In the genomic region with DNA sequence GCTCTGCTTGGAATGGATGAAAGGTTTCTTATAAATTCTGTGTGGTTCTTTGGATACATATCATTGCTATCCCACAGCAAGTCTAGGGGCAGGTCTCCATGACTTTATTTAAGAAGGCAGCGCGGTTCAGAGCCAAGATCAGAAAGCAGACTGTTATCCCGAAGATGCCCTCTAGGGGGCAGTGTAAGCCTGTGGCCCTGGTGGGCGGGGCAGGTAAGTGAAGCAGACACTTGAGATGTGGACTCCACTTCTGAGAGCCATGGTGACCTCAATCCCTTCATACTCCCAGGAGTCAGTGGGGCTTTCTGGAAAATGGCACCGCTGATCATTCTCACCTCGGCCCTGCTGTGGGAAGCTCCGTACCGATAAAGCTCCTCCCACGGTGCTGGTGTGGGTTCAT, we compare ENCODE assay signal across 9 mouse cellular contexts.
DNase-seq lines count a peak whose midpoint lies in the region; ATAC-seq and TF ChIP-seq lines count a peak whose summit lies in the region.
"Had no signal": no experiment of that assay in that cellular context is flagged by ENCODE, and none has a peak within 500 bp of the region (broad histone marks: within the 10 kb centered on the region; RNA-seq: fewer than 3 reads in every experiment).

No protein-coding gene starts in this region.

- no peak overlapping the region for H3K4me2 ChIP-seq in limb, embryonic 11.5 days (ENCODE audit: low read depth, severe bottlenecking)

- no peaks in the 10 kb centered on the region for H3K4me1 ChIP-seq in cerebellum, adult 2 months (ENCODE audit: control insufficient read depth, insufficient read depth, low read length)
- no peaks in the 10 kb centered on the region for H3K4me1 ChIP-seq in limb, embryonic 11.5 days (ENCODE audit: control insufficient read depth, insufficient read depth, low read length)

- TF ChIP-seq POLR2A in cerebellum, adult 2 months (IDR thresholded peaks at IDR 0.05; ENCODE audit: borderline replicate concordance, insufficient read depth, low read length), result no peak

- no peaks in the 10 kb centered on the region for H3K36me3 ChIP-seq in limb, embryonic 11.5 days (ENCODE audit: control insufficient read depth, insufficient read depth, low read length)
- H3K36me3 ChIP-seq: G1E had no signal

- no peak for ATAC-seq in limb, embryonic 11.5 days (ENCODE audit: insufficient number of reproducible peaks, low FRiP score, low TSS enrichment, low read depth)

- no peaks in the 10 kb centered on the region; the same call in 1 of the 2 replicates for H3K27me3 ChIP-seq in cerebellum, adult 2 months (ENCODE audit: control insufficient read depth, insufficient read depth, low read length)
- no peaks in the 10 kb centered on the region for H3K27me3 ChIP-seq in limb, embryonic 11.5 days (ENCODE audit: control insufficient read depth, insufficient read depth, low read length)

- peak; percentile 57 for TF ChIP-seq CTCF in cerebellum, adult 2 months (IDR thresholded peaks at IDR 0.05; ENCODE audit: borderline replicate concordance, insufficient read depth, low read depth, low read length)

- no peak overlapping the region for H3K27ac ChIP-seq in cerebellum, adult 2 months (ENCODE audit: insufficient read depth, low read length)
- no peak overlapping the region for H3K27ac ChIP-seq in limb, embryonic 11.5 days (replicated peaks; ENCODE audit: low read depth, low read length)

- no peak overlapping the region for H3K4me3 ChIP-seq in cerebellum, adult 2 months (replicated peaks; ENCODE audit: insufficient read depth, low read depth, low read length)
- no peak overlapping the region for H3K4me3 ChIP-seq in limb, embryonic 11.5 days (ENCODE audit: low read depth, low read length)

- WGBS in cerebellum, adult 2 months, result 41% methylated on average over 9 of the region's 9 CpGs
- 32% methylated on average over 9 of the region's 9 CpGs for WGBS in limb, embryonic 11.5 days

- no peak overlapping the region for H3K9ac ChIP-seq in limb, embryonic 11.5 days (ENCODE audit: low read length)

- DNase-seq in cerebellum, adult 2 months, result peak in 1 of 2 experiments; percentile 9
- DNase-seq in cerebellum, adult 9-11 months, result no peak
- peak; percentile 12 for DNase-seq in 3T3-L1 (ENCODE audit: low read depth, low spot score)
- peak; percentile 13 for DNase-seq in brain, adult 2 months (ENCODE audit: low read depth, low spot score)
- DNase-seq in heart, adult 8-10 months (ENCODE audit: low spot score), result peak; percentile 40
- peak; percentile 85 for DNase-seq in limb, embryonic 11.5 days (ENCODE audit: low spot score)
- peak; percentile 36 to 53 for DNase-seq in natural killer cell, adult 2 months (ENCODE audit: low spot score in 2 of 2)
- no peak for DNase-seq in frontal cortex, adult 2 months (ENCODE audit: extremely low spot score in 1 of 2, low spot score in 1 of 2)

- H3K9me3 ChIP-seq in limb, embryonic 11.5 days (ENCODE audit: control insufficient read depth, low read length), result peaks cover 2% of the 10 kb centered on the region; the same call in 1 of the 2 replicates

Comparison
In these comparisons a context has a peak if more than half of its experiments do, and no peak if none do; other contexts are left out.
1. DNase-seq: peak in 3T3-L1 (single experiment), brain, adult 2 months (single experiment), heart, adult 8-10 months (single experiment), limb, embryonic 11.5 days (single experiment) and natural killer cell, adult 2 months (2 of 2); none in cerebellum, adult 9-11 months (single experiment) and frontal cortex, adult 2 months (0 of 2).